Mouse (Mus musculus) liver, adult 2 months (tissue): ENCODE measurements around the gene Tyw3.

Experiments used
- CTCF ChIP-seq: fragments of 200-500 bp; IDR thresholded peaks from 2 replicates; pipeline ENCODE4 v1.5.1; 2011; ENCODE audit warnings: low read depth, low read length, control low read depth
- POLR2A ChIP-seq: fragments of 200-500 bp; IDR thresholded peaks from 2 replicates; pipeline ENCODE4 v1.6.1; 2011; ENCODE audit warnings: low read length, control low read depth; ENCODE audit not compliant: insufficient read depth; ENCODE audit errors: extremely low read depth

- no peak for TF ChIP-seq POLR2A
- TF ChIP-seq CTCF = no peak
Observed at GRCm38 (mm10) chr3:154536134-154536533, 60.8 kb downstream of the Tyw3 start.
